Mouse (Mus musculus): ENCODE results near the gene Ak6. TPM values are rescaled to one million over a fixed set of nuclear protein-coding genes. Genes with fewer than 3 reads are reported as not detected.

The Ak6 gene
- polyA plus RNA-seq, 1 experiment from 2014 or later, result 314 TPM

GRCm38 (mm10) chr13:100659864-100660456 lies 9.2 kb downstream of the Ak6 start:
- peak; percentile 64 for DNase-seq (ENCODE audit: low spot score)

- DNase-seq (ENCODE audit: low spot score), result peak; percentile 50
These were observed 18.7 kb downstream of the Ak6 start, which contains the start of gene Ccdc125 for GRCm38 (mm10) chr13:100669291-100670022. Ccdc125 (plus strand) TSS chr13:100669717.

- DNase-seq (ENCODE audit: low spot score), result peak; percentile 45
These were observed 19.5 kb downstream of the Ak6 start for GRCm38 (mm10) chr13:100670181-100670741.

- no peak for DNase-seq (ENCODE audit: low spot score)
These were observed 25.3 kb downstream of the Ak6 start for GRCm38 (mm10) chr13:100675936-100676635.

- no peak for DNase-seq (ENCODE audit: low spot score)
These were observed 30.8 kb downstream of the Ak6 start for GRCm38 (mm10) chr13:100681615-100682014.

- no peak for DNase-seq (ENCODE audit: low spot score)
These were observed 32.1 kb downstream of the Ak6 start for GRCm38 (mm10) chr13:100682837-100683236.

- DNase-seq (ENCODE audit: low spot score), result peak; percentile 20
These were observed 33.6 kb downstream of the Ak6 start for GRCm38 (mm10) chr13:100684355-100684754.

GRCm38 (mm10) chr13:100687513-100687912 lies 36.7 kb downstream of the Ak6 start:
- no peak for DNase-seq (ENCODE audit: low spot score)

- no peak for DNase-seq (ENCODE audit: low spot score)
These were observed 46.8 kb downstream of the Ak6 start for GRCm38 (mm10) chr13:100697541-100697940.

GRCm38 (mm10) chr13:100698866-100699265 lies 48.1 kb downstream of the Ak6 start:
- no peak for DNase-seq (ENCODE audit: low spot score)

- DNase-seq (ENCODE audit: low spot score), result no peak
These were observed 52.7 kb downstream of the Ak6 start for GRCm38 (mm10) chr13:100703468-100703867.

GRCm38 (mm10) chr13:100706206-100706605 lies 55.4 kb downstream of the Ak6 start:
- no peak for DNase-seq (ENCODE audit: low spot score)

GRCm38 (mm10) chr13:100715467-100715866 lies 64.7 kb downstream of the Ak6 start:
- no peak for DNase-seq (ENCODE audit: low spot score)

Other genes starting within 250 kb of the Ak6 start
- 0.06 and 0.07 TPM in 2 replicates for gene Naip1, start 198.1 kb upstream of the Ak6 start, polyA plus RNA-seq (2015; fragmentation: Nextera tagmentation; extraction: Ambion mirVana)
- gene Gtf2h2, start 158.4 kb upstream of the Ak6 start, polyA plus RNA-seq (2015; fragmentation: Nextera tagmentation; extraction: Ambion mirVana), result 57.3 and 64.3 TPM in 2 replicates
- gene Ocln, start 98.3 kb upstream of the Ak6 start, polyA plus RNA-seq (2015; fragmentation: Nextera tagmentation; extraction: Ambion mirVana), result 1.6 and 2.2 TPM in 2 replicates
- 1.5 TPM in 2 replicates for gene Marveld2, start 34.0 kb upstream of the Ak6 start, polyA plus RNA-seq (2015; fragmentation: Nextera tagmentation; extraction: Ambion mirVana)
- gene Rad17, start 72 bp downstream of the Ak6 start, polyA plus RNA-seq (2015; fragmentation: Nextera tagmentation; extraction: Ambion mirVana), result 21.7 and 25.2 TPM in 2 replicates
- gene Taf9, start 600 bp downstream of the Ak6 start, polyA plus RNA-seq (2015; fragmentation: Nextera tagmentation; extraction: Ambion mirVana), result 50.4 and 55.8 TPM in 2 replicates
- 6.8 and 11.3 TPM in 2 replicates for gene Ccdc125, start 18.7 kb downstream of the Ak6 start, polyA plus RNA-seq (2015; fragmentation: Nextera tagmentation; extraction: Ambion mirVana)
- gene Cdk7, start 80.0 kb downstream of the Ak6 start, polyA plus RNA-seq (2015; fragmentation: Nextera tagmentation; extraction: Ambion mirVana), result 86.5 and 93.0 TPM in 2 replicates
- 228 and 249 TPM in 2 replicates for gene Mrps36, start 93.7 kb downstream of the Ak6 start, polyA plus RNA-seq (2015; fragmentation: Nextera tagmentation; extraction: Ambion mirVana)
- gene Cenph, start 124.9 kb downstream of the Ak6 start, polyA plus RNA-seq (2015; fragmentation: Nextera tagmentation; extraction: Ambion mirVana), result 36.9 TPM in 2 replicates
- gene Ccnb1, start 135.6 kb downstream of the Ak6 start, polyA plus RNA-seq (2015; fragmentation: Nextera tagmentation; extraction: Ambion mirVana), result 223 and 233 TPM in 2 replicates
- 43.2 and 45.8 TPM in 2 replicates for gene Slc30a5, start 182.4 kb downstream of the Ak6 start, polyA plus RNA-seq (2015; fragmentation: Nextera tagmentation; extraction: Ambion mirVana)

Data from thymus, postnatal 0 days (tissue).